Mouse (Mus musculus) left cerebral cortex, adult 18-20 months (tissue): Measurements from ENCODE around the gene Krt80. TPM values are rescaled to one million over a fixed set of nuclear protein-coding genes. Genes with fewer than 3 reads are reported as not detected.

ENCODE experiments used
- microRNA-seq, 2 experiments: library from miRNA; unstranded; fragments of <30 nt; microRNA quantifications; one replicate each; pipeline ENCODE4 v1.2.0; 2021
- total RNA-seq, 2 experiments: library from RNA; stranded (reverse); gene quantifications; 2 replicates each; pipeline ENCODE4 v1.2.3; 2021

Gene Krt80
- total RNA-seq, 2 experiments from 2014 or later = 2.2 to 3.3 TPM

Small RNAs within 50 kb of the gene (microRNA-seq; reads per million reads assigned to microRNA genes)
- gene Mir1941 = 9.3 to 19.6 reads per million in 2 experiments

Other genes starting within 250 kb of the Krt80 start
- 10 to 100 TPM; 12.1 to 14.2 TPM for gene Acvrl1, start 241.6 kb downstream of the Krt80 start, total RNA-seq
- 100 to 1,000 TPM; 102 to 112 TPM for gene Acvr1b, start 196.1 kb downstream of the Krt80 start, total RNA-seq
- 100 to 1,000 TPM in 1 of 2 experiments, 10 to 100 TPM in 1; 77.7 to 111 TPM for gene Grasp, start 146.0 kb downstream of the Krt80 start, total RNA-seq
- 100 to 1,000 TPM; 171 to 181 TPM for gene Nr4a1, start 115.9 kb downstream of the Krt80 start, total RNA-seq
- 10 to 100 TPM; 45.5 to 53.6 TPM for gene Atg101, start 85.9 kb downstream of the Krt80 start, total RNA-seq
- under 1 TPM; 0.40 to 0.42 TPM for gene 6030408B16Rik, start 77.0 kb downstream of the Krt80 start, total RNA-seq
- gene Krt7, start 40.9 kb upstream of the Krt80 start, total RNA-seq = not detected
- under 1 TPM in 1 of 2 experiments, not detected in 1; 0.21 TPM for gene Krt87, start 68.6 kb upstream of the Krt80 start, total RNA-seq
- gene Krt88, start 77.6 kb upstream of the Krt80 start, total RNA-seq = not detected
- not detected for gene Krt81, start 93.6 kb upstream of the Krt80 start, total RNA-seq
- gene Krt86, start 103.3 kb upstream of the Krt80 start, total RNA-seq = not detected
- not detected for gene Krt83, start 121.3 kb upstream of the Krt80 start, total RNA-seq
- gene Gm49425, start 147.1 kb upstream of the Krt80 start, total RNA-seq = not detected
- not detected for gene Krt84, start 162.7 kb upstream of the Krt80 start, total RNA-seq
- gene Krt82, start 180.5 kb upstream of the Krt80 start, total RNA-seq = not detected
- gene Krt90, start 192.8 kb upstream of the Krt80 start, total RNA-seq = not detected
- gene Krt75, start 203.7 kb upstream of the Krt80 start, total RNA-seq = not detected